Mouse (Mus musculus) urinary bladder, postnatal 10 days (tissue): Measurements from ENCODE around the gene Rbm46.
A peak's percentile ranks its signal among the peaks of the same experiment; 100 is the strongest.

Experiments used
- DNase-seq: peaks from one replicate; pipeline ENCODE4 v3.0.0; 2022; ENCODE audit warnings: low spot score

The Rbm46 gene

DNA sequence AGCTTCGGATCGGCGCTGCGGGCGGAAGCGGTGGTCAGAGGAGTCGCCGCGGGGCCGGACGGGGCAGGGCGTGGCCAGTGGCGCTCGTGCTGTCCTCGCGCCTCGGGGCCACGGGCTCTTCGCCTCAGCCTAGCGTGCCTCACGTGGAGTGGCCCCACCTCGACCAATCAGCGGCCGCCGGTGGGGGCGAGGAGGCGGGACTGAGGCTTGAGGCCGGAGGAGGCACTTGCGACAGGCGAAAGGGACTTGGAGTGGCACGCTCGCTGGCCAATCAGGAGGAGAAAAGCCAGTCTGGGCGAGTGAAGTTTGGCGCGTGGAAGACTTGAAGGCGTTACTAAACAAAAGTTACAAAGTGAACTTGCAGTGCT, at the start of gene Rbm46:
Gene Rbm46, minus strand, starts transcription at position 112 of the 368 bp plus-strand sequence.
- DNase-seq, result peak; percentile 75

DNA sequence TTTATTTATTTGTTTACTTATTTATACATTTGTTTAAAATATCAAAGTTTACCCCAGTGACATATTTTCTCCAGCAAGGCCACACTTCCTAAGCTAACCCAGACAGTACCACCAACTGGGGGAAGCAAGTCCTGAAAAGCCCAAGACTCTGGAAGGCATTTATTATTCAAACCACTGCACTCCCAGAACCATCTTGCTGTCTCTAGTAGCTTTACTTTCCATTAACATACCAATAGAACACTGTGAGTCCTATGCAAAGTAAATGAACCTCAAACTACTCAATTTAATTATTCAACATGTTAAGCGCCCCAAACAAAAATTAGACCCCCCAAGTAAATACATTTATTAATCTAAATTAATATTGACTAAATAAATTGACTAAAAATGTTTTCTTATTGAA, 39.3 kb upstream of the Rbm46 start:
- DNase-seq, result no peak

DNA sequence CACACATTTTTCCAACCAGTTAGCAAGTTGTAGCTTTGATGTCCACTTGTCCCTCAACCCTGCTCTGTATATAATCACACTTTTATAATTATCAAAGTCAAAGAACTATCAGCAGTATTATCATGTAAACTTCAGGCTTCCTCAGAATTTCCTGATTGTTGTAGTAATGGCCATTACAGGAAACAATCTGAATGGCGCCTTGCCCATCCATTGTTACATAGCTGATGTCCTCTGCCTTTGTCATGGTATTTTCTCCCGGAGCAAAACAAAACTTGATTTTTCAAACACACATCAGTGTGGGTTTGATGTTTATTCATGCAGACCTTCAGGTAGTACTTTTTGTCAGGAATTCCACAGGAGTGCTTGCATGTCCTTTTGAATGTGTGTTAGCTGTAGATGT, 32.4 kb upstream of the Rbm46 start:
- no peak for DNase-seq

DNA sequence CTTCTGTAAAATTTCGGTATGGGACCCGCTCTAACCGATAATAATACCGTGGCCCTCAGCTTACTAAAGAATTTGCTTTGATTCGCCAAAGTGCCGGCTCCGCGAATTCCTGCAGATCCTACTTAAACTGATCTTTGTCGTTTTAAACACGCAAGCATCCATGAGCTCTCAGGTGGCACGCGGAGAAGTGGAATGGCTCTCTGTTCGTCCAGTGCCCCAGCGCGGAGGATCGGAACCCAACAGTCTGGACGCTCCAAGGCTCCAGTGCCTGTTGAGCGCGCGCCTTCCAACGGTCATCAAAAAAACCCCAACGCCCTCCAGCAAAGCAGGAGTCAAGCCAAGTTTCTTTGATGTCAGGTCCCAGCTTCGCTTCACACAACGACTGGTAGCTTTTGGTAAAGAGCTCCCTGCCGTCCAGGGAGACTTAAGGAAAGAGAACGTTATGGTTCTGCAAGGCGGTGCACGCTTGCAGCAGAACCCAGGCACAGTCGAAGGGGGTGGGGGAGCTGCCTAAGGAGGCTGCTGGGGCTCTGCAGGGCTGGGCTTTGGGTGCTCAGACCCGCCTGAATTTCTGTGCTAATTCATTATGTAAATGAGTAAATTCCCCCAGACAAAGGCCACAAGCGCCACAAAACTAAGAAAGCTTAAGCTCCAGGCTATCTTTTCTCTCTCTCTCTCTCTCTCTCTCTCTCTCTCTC, 28.1 kb upstream of the Rbm46 start:
- DNase-seq, result no peak

DNA sequence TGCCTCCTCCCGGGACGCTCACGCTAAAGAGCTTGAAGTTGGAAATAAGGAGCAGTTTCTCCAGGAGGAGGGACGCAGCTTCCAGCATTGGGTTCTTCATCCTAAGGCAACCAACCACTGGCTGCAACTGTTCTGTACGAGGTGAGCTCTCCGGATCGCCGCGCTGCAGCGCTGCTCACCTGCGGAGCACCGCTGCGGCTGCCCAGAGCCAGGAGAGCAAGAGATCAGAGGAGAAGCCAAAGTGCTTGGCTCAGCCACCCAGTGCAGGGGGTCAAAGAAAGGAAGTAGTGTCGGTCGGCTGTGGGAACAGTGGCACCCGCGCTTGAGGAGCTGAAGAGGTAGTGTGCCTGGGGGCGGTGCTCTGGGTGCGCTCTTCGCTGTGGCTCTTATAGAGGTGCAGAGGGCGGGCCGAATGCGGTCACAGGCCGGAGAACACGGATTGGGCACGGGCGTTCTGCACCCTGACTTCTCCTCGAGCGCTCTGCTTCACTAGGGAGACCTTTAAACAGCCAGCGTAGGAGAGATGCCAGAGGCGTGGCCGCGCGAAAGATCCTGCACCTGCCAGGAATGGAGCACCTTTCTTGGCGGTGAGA, 27.4 kb upstream of the Rbm46 start, which contains the start of gene Lrat:
Gene Lrat, minus strand, starts transcription at position 361 of the 593 bp plus-strand sequence.
- DNase-seq, result no peak

DNA sequence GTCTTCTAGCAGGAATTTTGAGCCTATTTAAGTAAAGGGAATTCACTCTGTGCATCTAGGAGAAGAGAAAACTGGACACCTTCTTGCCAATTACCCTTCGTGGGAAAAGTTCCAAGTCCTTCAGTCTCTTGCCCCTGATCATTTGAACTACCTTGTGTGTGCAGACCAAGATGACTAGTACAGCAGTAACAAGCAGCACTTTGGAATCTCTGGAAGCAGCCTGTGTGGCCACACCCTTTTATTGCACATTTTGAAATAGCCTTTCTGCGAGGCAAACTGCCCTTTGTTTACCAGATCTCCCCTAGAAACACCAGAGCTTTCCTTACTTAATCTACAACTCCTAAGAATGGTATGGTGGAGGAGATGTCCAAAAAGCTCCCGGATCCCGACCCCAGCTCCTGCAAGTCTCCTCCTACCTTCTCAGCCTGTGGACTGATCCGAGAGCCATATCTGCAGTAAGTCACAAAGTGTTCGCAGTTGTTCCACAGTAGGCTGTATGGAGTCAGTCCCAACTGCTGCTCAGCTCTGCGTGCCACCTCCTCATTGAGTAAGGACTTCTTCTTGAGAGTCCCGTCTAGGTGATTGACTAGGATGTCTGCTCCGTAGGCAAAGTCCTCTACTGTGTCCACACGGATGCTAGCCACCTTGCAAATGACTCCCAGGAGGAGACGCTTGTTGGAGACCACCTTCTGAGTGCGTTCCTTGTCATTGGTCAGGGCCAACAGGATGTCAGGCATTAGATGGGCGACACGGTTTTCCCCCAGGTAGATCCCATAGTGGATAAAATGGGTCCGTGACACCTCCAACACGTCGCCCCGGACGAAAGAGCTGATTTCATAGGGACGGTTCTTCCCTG, 26.7 kb upstream of the Rbm46 start:
- no peak for DNase-seq

DNA sequence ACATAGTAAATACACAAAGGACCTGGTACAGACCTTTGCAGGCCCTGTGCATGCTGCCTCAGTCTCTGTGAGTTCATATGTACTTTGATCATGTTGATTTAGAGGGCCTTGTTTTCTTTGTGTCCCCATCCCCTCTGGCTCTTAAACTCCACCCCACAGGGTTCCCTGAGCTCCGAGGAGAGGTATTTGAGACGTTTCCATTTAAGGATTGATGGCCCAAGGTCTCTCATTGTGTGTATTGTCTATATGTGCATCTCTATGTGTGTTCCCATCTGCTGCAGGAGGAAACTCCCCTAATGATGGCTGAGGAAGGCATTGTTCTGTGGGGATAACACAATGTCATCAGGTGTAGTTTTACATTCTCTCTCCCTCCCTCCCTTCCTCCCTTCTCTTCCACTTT, 12.6 kb upstream of the Rbm46 start:
- no peak for DNase-seq

DNA sequence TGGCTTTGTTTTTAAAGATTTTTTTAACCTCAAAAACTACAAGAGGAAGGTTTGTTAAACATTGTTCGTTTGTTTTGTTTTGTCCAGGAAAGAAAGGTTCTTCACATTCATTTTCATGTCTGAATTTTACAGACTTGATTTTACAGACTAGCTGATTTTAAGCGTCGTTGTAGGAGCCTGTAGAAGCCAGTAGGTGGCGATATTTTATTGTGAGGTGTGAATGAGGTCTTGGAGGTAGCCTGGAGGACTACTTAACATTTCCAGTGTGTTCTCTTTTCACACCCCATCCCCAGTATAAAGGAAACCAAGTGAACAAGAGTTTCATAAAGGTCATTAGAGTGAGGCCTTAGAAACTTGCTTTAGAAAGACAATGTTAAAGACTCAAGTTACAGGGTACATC, 975 bp upstream of the Rbm46 start:
- DNase-seq, result no peak

DNA sequence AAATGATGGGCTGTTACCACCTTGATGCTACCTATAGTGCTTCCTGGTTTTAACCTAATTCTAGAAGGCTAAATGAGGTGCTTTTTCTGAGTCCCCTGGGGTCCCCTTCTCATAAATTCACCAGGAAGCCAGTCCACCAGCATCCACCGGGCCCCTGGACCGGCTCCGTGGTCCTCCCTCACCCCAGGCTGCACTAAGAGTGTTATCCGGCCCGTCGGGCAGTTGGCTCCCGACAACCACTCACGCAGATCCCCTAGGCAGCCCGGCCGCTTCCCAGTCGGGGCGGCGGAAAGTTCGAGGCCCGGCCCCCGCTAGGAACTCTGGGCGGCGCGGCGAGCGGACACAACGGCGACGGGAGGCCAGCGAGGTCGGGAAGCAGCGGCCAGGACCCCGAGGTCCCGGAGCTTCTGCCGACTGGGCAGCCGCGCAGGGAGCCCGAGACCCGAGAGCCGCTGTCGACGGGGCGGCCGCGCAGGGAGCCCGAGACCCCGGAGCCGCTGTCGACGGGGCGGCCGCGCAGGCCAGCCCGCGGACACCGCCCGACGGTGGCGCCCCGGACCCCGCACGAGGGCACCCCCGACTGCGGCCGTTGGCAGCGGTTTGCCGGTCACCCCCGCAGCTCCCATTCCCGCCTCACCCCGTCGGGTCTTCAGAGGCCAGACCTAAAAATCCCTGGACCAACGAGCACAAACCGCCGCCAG, 462 bp downstream of the Rbm46 start:
- DNase-seq, result no peak

DNA sequence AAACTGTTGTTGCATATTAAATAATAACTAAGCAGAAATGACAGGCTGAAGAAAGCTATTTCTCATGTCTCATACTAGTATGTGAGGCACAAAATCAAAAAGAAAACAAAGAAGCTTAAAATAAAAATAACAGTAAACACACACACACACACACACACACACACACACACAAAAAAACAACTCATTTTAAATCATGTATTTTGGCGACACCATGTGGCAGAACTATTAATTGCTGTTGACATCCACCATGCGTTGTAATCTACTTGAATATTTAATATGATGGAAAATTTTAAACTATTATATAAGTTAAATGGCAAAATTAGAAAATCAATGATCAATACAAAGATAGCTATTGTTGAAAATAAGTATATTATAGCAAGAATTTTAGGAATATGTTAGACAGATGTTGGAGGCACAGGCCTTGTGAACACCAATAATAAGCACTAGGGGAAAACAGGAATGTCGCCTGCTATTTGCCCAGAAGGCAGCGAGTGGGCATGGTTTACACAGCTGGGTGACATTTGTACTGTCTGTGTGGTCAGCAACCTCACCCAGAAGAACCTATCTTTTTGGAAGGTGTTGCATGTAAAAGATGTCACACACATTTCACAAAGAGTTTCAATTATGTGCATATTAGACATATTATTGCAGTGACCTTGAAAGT, 18.7 kb downstream of the Rbm46 start:
- no peak for DNase-seq

DNA sequence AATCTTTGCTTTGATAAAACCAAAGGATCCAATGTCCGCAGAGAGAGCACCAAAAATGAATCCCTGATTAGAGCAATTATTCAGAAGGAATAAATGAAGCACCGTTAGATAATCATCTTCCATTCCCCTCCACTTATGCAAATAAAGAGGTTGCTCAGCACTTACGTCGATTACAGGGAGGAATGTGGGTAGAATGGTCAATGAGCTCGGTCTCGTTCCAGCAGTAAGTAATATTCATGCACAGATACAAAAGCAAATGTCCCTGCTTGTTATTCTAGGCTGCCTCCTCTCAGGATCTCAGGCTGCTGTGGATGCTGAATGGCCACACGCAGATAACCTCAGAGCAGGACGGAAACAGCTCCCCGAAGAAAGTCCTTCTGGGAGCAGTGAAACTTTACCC, 51.1 kb downstream of the Rbm46 start:
- no peak for DNase-seq

DNA sequence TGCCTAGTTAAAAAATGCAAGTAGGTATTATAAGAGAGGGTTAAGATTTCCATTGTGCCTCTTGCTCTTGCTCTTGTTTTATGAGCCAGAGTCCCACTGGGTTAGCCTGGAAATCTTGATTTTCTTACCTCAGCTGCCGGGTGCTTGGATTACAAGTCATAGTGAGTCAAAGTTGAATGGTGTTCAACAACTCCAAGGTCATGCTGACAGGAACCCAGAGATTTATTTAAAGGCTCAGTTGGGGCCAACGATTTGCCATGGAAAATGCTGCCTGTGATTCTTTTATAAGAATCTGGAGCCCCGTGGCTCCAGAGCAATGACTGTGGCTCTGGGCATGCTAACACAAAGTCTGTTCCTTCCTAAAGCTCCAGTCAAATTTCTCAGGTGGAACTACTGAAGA, 64.4 kb downstream of the Rbm46 start:
- DNase-seq, result no peak

DNA sequence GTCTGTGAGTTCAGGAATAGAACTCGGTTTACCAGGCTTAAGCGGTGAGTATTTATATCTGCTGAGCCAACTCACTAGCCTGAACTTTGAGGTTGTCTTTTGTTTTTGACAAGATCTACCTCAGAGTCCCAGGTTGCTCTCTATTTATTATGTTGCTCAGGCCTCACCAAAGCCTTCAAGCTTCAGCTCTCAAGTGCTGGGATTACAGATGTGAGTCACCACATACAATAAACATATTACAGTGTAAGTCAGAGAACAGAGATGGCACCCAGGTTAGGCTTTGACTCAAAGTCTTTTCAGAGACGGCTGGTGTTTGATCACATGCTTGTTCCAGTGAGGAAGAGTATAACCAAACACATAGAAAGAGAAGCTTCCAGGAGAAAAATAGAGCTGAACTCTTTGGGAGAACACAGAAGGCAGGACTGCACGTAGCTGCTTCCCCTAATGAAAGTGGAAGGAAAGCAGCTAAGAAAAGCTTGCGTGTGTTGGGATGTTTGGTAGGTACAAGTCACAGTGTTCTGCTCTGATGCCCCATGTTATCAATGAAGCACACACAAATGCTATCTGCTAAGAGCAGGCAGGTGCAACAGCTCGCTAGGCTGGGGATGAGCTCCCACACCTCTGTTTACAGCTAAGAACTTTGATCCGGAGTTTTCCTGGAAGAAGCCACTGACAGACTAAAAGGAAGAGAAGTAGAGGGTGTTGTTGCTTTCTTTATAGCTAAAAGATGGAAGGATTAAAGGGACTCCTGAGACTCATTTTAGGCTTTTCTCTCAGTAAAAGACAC, 65.8 kb downstream of the Rbm46 start:
- no peak for DNase-seq

DNA sequence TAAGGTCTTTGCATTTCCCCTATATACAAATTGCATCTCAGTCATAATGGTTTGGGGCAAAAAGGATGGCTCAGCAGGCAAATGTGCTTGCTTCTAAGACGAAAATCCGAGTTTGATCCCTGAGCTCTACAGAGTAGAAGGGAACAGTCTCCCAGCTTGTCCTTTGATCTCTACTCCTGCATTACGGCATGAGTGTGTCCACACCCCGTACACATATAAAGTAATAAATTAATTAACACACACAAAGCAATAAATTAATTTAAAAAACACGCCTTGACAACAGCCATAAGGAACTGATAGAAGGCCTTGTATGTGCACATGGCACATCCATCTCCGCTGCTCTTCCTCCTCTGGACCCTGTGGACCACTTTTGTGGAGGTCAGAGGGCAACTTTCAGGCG, 66.5 kb downstream of the Rbm46 start:
- no peak for DNase-seq

DNA sequence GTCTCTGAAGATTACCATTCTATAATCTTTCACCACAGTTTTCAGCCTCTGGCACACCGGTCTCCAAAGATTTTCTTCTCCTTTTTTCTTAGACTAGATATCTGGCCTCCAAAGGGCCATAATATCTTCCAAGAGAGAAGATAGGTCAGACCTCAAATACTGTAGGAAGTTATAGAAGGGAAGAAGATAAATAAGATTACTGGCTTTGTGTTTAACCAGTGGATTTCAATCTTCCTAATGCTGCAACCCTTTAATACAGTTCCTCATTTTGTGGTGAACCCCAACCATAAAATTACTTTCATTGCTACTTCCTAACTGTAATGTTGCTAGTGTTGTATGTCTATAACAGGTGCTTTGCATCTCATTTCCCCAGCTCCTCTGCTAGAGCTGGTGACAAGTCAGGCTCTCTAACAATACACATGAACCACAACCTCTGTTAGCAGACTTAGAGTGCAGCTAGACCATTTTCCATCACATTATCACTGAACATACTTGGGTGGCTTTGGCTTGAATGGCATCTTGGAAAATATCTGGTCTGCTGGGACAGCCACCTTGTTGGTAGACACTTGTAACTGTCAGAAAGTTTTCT, 67.9 kb downstream of the Rbm46 start:
- DNase-seq, result no peak

DNA sequence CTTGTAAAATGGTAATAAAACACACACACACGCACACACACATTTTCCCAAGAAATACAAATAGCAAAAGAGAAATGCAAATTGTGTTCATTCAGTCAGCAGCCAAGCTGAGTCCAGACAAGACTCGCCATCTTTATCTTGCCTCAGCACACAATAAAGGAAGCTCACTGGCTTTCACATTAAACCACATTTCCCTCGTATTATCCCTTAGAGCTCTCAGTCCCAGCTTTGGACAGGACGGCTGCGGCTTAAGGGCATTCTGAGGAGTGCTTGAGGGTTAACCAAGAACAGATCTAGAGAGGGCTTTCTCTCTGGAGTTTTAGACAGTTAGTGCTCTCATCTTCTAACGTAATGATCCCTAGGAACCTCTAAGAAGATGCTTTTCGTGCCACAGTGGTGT, 71.0 kb downstream of the Rbm46 start:
- no peak for DNase-seq

DNA sequence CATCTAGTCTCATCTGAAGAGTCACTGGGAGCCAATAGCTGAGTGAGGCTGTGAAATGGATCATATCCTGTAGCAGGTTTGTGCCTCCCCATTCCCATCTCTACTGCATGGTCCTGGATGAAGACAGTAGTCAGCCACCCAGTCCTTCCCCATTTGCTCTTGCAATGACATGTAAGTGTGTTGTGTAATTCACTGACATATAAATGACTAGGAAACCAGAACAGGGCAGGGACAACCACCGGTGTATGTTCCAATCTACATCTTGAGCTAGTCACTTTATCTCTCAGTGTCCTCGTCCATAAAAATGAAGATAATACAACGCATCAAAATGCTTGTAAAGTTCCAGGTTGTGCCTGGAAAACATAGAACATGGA, 75.8 kb downstream of the Rbm46 start:
- DNase-seq, result no peak

DNA sequence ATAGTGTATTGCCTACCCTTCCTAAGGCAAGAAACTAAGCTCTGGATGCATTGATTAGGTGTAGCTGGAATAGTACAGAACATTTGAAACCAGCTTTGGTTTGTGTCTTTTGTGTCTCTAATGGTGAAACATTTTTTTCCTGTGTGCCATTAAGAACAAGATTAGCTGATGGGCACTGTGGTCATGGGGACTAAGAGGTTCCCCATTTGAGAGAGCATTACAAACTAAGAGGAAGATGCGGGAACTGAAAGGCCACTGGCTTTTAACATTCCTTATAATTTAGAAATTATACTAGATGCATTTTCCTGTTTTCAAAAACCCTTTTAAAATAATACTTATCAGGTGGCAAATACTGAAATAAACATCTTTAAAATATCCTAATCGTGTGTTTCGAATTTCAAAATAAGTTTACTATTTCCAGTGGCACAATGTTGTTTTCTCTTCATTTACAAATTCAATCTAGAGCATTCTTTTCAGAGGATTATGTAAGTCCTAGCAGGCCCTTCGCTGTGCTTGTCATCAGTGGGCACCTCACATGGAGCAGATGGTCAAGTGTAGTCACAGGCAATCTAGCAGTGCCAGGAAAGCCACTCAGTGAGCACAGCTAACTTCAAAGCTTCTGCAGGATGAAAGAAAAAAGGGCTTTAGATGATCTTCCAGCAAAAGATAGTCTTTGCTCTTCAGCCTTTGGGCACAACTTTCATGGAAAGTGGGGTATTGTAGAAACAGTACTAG, 76.4 kb downstream of the Rbm46 start:
- DNase-seq, result no peak

DNA sequence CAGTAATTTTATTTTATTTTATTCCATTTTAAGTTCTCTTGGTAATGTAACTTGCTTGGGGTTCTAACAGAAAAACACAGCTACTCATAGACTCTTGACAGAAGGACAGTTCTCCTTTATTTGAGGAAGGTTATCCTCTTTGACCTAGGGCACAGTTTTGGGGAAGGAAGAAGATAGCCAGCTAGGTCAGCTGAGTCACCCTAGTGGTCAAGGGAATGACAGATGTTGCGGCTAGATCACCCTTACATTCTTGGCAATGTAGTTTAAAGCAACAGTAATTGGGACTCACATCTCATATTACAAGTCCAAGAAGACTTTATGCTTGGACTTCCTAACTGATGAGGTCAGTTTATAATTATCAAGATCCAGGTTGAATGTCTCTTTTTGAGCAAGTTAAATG, 82.6 kb downstream of the Rbm46 start:
- DNase-seq, result no peak

DNA sequence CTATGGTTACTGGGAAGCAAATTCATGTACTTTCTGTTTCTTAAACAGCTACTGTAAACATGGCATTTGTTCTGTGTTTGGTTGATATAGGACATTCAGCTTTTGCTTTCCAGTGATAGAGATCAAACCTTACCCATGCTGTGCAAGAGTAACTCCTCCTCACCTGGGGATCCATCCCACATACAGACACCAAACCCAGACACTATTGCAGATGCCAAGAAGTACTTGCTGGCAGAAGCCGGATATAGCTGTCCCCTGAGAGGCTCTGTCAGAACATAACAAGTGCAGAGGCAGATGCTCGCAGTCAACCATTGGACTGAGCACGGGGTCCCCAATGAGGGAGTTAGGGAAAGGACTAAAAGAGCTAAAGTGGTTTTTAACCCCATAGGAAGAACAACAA, 84.6 kb downstream of the Rbm46 start:
- no peak for DNase-seq
